Mouse (Mus musculus) brain, embryonic 14.5 days (tissue): ENCODE results near the gene Ddias.

ENCODE experiments used
- CTCF ChIP-seq: fragments of 200-500 bp; IDR thresholded peaks from 2 replicates; pipeline ENCODE4 v1.5.1; 2012; ENCODE audit warnings: inconsistent platforms, mild to moderate bottlenecking, moderate library complexity, borderline replicate concordance; ENCODE audit not compliant: insufficient read depth, insufficient read length; ENCODE audit errors: extremely low read depth
- POLR2A ChIP-seq: fragments of 200-500 bp; IDR thresholded peaks from 2 replicates; pipeline ENCODE4 v1.6.1; 2012; ENCODE audit warnings: mild to moderate bottlenecking, inconsistent platforms, borderline replicate concordance; ENCODE audit not compliant: poor library complexity, insufficient read depth, insufficient read length, severe bottlenecking; ENCODE audit errors: extremely low read depth

- no peak for TF ChIP-seq CTCF
- no peak for TF ChIP-seq POLR2A
Observed at GRCm38 (mm10) chr7:92878575-92879285, 4.7 kb upstream of the Ddias start.
